Mouse (Mus musculus) induced T-regulatory cell, adult 2 months (primary cell): ENCODE data around the gene Exoc8.

ENCODE experiments used
- DNase-seq: peaks from one replicate; pipeline ENCODE4 v3.0.0-alpha.2; 2012; ENCODE audit warnings: low read depth

Gene Exoc8

DNA sequence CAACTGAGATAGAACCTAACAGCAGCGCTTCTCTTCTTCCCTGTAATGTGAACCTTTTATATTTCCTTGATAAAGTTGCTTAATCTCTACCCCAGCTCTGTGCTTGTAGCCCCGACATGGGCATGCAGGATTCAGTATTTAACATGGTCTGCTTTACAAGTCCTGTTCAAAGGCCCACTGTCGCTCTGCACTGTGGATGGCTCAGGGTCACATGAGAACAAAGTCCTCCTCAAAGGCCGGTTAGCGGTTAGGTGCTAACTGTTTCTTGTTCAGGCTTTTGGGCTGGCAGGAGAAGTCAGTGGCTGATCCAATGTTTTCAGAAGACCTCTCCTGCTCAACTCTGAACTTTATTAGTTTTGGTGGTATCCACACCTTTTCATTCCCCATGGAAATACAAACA lies 51.9 kb downstream of the Exoc8 start:
- no peak for DNase-seq

DNA sequence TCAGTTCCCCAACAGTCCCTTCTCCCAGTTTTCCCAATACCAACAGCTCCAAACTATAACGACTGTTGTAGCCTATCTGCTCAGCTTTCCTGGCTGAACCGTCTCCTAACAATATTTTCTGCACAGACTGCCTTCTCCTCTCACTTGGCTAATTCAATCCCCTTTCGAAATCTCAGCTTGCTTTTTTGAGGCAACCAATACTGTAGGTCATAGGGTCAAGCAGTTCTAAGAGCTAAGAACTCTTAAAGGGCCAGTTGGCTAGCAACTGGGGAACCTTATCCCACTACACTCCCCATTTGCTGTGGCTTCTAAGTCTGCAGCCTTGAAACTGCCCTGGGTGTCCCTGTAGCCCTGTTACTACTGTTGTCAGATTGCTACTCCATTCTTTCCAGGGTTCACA lies 52.4 kb downstream of the Exoc8 start:
- no peak for DNase-seq
